Mouse (Mus musculus) lung, postnatal 0 days (tissue): Measurements from ENCODE around the gene Cfap299.

ENCODE experiments used
- CTCF ChIP-seq: IDR thresholded peaks from 2 replicates; pipeline ENCODE4 v1.5.1; 2016; ENCODE audit warnings: antibody characterized with exemption, mild to moderate bottlenecking
- EP300 ChIP-seq: IDR thresholded peaks from 2 replicates; pipeline ENCODE4 v1.6.1; 2016; ENCODE audit warnings: antibody characterized with exemption, mild to moderate bottlenecking, control low read depth

DNA sequence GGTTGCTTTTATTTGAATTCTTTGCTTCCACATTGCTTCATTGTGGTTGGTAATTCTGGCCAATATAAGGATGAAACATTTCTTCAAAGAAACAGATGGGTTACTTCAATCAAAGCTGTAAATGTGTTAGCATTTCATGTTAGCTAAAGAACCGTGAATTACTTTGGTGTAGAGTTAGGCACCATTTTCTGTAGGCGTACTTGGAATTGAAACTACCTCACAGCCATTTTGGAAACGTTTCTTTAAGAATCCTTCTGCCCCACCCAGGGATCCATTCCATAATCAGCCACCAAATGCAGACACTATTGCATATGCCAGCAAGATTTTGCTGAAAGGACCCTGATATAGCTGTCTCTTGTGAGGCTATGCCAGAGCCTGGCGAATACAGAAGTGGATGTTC lies 140.9 kb downstream of the Cfap299 start:
- TF ChIP-seq EP300 = no peak
- no peak for TF ChIP-seq CTCF
